Mouse (Mus musculus): ENCODE data around the gene BC005561. TPM values are rescaled to one million over a fixed set of nuclear protein-coding genes. Genes with fewer than 3 reads are reported as not detected.
A peak's percentile ranks its signal among the peaks of the same experiment; 100 is the strongest.

BC005561 gene
- polyA plus RNA-seq (2012; rRNA removed), result 1.1 and 1.4 TPM in 2 replicates

DNA sequence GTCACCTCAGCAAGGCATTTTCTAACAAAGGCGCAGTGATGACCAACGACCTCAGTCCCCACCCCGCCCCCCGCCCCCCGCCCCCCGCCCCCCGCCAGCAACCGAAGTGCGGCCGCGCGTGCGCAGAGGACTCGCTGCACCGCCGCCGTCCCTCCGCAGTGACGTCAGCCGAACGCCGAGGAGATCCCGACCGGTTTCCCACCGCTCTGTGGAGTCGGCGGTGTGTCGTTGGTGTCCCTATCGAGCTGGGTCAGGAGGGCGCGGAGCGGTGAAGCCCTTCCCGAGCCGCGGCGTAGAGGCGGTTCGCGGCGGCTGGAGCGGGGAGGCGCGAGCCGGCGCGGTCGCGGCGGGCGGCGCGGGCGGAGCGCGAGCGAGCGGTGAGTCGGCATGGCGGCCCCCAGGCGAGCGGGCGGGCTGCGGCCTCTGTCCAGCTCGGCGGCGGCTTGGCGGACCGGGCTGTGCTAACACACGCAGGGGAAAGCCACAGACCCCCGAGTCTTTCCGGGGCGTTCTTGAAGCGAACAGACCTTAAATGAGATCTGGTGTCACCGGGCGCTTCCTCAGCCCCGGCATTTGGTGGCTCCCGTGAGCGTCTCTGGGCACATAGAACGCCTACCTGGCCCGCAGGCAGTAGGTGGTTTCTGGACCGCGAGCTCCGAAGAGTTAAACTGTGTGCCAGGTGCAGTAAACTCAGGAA lies at the start of gene BC005561:
TSS of gene BC005561 (plus strand) at position 158 of the 697 bp plus-strand sequence.
- peak; percentile 90 for DNase-seq
- peaks cover 3% of the 10 kb centered on the region for H3K36me3 ChIP-seq (ENCODE audit: control insufficient read depth, insufficient read depth, low read length)
- H3K27ac ChIP-seq (ENCODE audit: insufficient read depth, low read depth, low read length), result peak within 1 kb of the TSS; percentile 95
- H3K4me3 ChIP-seq (ENCODE audit: insufficient read depth, low read depth, low read length), result peak within 1 kb of the TSS; percentile 98
- WGBS, result under 1% methylated on average over 83 of the region's 83 CpGs
- TF ChIP-seq POLR2A (IDR thresholded peaks at IDR 0.05; ENCODE audit: low read depth, low read length) (peak; percentile 16), CTCF (conservative IDR thresholded peaks at IDR 0.05; ENCODE audit: insufficient read depth, insufficient read length, low read depth, low read length) (no peak)
- H3K4me1 ChIP-seq (ENCODE audit: control insufficient read depth, insufficient read depth, low read length), result peaks cover 8% of the 10 kb centered on the region; the same call in 1 of the 2 replicates
- H3K27me3 ChIP-seq (replicated peaks; ENCODE audit: control insufficient read depth, insufficient read depth, low read length), result no peaks in the 10 kb centered on the region

DNA sequence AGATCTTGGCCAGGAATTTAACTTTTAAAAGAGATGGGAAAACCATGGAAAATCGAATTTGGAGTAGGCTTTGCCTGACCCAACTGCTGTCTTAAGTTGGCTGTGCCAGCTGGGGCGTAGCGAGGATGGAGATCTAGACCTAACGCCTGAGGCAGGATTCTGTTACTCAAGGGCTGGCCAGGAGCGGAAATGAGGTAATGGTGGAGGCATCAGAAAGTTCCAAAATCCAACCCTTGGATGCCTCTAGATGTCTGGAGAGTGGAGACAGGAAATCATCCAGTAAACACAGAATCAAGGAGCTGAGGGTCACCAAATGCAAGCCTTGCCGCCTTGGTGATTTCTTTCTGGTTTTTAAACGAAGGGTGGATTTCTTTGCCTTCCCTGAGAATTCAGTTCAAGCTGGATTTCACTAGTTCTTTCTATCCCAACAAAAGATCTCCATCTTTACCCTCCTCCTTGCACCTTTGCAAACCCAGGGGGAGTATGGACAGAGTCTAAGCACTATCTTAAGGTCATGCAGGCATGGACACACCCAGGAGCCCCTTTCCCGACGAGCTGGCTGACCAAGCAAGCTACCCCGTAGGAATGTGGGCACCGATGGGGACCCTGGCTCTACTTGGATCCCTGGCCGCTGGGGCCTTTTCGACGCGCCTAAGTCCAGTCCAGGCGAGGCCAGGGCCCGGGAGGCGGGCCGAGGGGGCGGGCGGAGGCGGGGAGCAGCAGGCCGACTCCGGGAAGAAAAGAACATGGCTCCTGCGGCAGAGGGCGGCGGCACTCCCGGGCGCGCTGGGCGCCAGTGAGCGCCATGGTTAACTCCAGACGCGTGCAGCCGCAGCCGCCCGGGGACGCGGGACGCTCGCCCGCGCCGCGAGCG lies 49.1 kb upstream of the BC005561 start, which contains the start of gene Pkd2:
TSS of gene Pkd2 (plus strand) at position 619 of the 874 bp plus-strand sequence.
- Histone ChIP-seq H3K36me3 (ENCODE audit: control insufficient read depth, insufficient read depth, low read length) (no peaks in the 10 kb centered on the region), H3K27me3 (replicated peaks; ENCODE audit: control insufficient read depth, insufficient read depth, low read length) (no peaks in the 10 kb centered on the region), H3K4me3 (ENCODE audit: insufficient read depth, low read depth, low read length) (peak within 1 kb of the TSS; percentile 92), H3K4me1 (ENCODE audit: control insufficient read depth, insufficient read depth, low read length) (peaks cover 19% of the 10 kb centered on the region), H3K27ac (ENCODE audit: insufficient read depth, low read depth, low read length) (peak within 1 kb of the TSS; percentile 98)
- DNase-seq, result peak; percentile 92
- 7% methylated on average over 46 of the region's 46 CpGs for WGBS
- no peak for TF ChIP-seq CTCF (conservative IDR thresholded peaks at IDR 0.05; ENCODE audit: insufficient read depth, insufficient read length, low read depth, low read length)
- TF ChIP-seq POLR2A (IDR thresholded peaks at IDR 0.05; ENCODE audit: low read depth, low read length), result peak; percentile 64

DNA sequence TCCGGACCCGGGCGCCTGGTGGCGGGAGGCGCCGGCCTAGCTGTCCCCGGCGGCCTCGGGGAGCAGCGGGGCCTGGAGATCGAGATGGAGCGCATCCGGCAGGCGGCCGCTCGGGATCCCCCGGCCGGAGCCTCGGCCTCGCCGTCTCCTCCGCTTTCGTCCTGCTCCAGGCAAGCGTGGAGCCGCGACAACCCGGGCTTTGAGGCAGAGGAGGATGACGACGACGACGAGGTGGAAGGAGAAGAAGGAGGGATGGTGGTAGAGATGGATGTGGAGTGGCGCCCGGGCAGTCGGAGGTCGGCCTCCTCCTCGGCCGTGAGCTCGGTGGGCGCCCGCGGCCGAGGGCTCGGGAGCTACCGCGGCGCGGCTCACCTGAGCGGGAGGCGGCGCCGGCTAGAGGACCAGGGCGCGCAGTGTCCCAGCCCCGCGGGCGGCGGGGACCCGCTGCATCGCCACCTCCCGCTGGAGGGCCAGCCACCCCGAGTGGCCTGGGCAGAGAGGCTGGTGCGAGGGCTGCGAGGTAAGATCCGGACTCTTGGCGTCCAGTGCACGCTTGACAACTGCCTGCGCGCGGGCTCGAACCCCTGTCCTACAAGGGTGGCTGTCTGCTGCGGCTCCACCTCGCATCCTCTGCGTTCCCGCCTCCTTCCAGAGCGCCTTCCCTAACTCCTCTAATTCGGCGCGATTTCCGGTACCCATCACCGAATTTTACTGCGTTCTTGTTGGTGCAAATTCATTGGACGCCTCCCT lies 48.3 kb upstream of the BC005561 start:
- H3K4me1 ChIP-seq (ENCODE audit: control insufficient read depth, insufficient read depth, low read length), result peaks cover 25% of the 10 kb centered on the region

DNA sequence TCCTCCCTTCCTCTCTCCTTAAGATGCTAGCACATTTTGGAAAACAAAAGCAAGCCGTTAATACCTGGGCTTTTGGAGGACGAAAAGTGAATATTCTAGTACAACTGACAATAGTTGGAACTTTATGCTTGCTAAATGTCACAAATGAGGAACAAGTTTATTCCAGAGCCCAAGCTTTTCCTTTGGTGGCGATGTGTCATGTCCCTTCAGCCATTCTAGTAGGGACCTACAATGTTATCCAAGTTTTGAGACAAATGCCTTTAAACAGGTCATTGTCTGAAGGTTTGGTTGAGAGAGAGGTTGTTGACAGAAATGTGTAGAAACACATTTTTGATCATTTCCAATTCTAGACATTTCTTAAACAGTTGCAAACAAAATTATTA lies 47.7 kb upstream of the BC005561 start:
- Histone ChIP-seq H3K4me1 (ENCODE audit: control insufficient read depth, insufficient read depth, low read length) (peaks cover 25% of the 10 kb centered on the region), H3K4me3 (ENCODE audit: insufficient read depth, low read depth, low read length) (peak overlapping the region; percentile 92), H3K27ac (ENCODE audit: insufficient read depth, low read depth, low read length) (peak overlapping the region; percentile 98), H3K36me3 (ENCODE audit: control insufficient read depth, insufficient read depth, low read length) (no peaks in the 10 kb centered on the region; the same call in 1 of the 2 replicates), H3K27me3 (replicated peaks; ENCODE audit: control insufficient read depth, insufficient read depth, low read length) (no peaks in the 10 kb centered on the region)
- 2% methylated on average over 3 of the region's 3 CpGs for WGBS
- TF ChIP-seq CTCF (conservative IDR thresholded peaks at IDR 0.05; ENCODE audit: insufficient read depth, insufficient read length, low read depth, low read length) (no peak), POLR2A (IDR thresholded peaks at IDR 0.05; ENCODE audit: low read depth, low read length) (no peak)
- no peak for DNase-seq

More for the DNA sequence above, 48.3 kb upstream of the BC005561 start:
- under 1% methylated on average over 80 of the region's 82 CpGs for WGBS
- Histone ChIP-seq H3K36me3 (ENCODE audit: control insufficient read depth, insufficient read depth, low read length) (no peaks in the 10 kb centered on the region; the same call in 1 of the 2 replicates), H3K27ac (ENCODE audit: insufficient read depth, low read depth, low read length) (peak overlapping the region; percentile 98), H3K27me3 (replicated peaks; ENCODE audit: control insufficient read depth, insufficient read depth, low read length) (no peaks in the 10 kb centered on the region), H3K4me3 (ENCODE audit: insufficient read depth, low read depth, low read length) (peak overlapping the region; percentile 92)
- TF ChIP-seq POLR2A (IDR thresholded peaks at IDR 0.05; ENCODE audit: low read depth, low read length) (no peak), CTCF (conservative IDR thresholded peaks at IDR 0.05; ENCODE audit: insufficient read depth, insufficient read length, low read depth, low read length) (no peak)
- peak; percentile 83 for DNase-seq

- peak; percentile 74 for DNase-seq
These were observed 47.3 kb upstream of the BC005561 start for GRCm38 (mm10) chr5:104460856-104461255.

GRCm38 (mm10) chr5:104465279-104465678 lies 42.9 kb upstream of the BC005561 start:
- WGBS, result 35% methylated on average over 8 of the region's 8 CpGs
- H3K4me1 ChIP-seq (ENCODE audit: control insufficient read depth, insufficient read depth, low read length), result peaks cover 20% of the 10 kb centered on the region
- DNase-seq, result peak; percentile 67
- H3K4me3 ChIP-seq (ENCODE audit: insufficient read depth, low read depth, low read length), result no peak overlapping the region
- H3K27me3 ChIP-seq (replicated peaks; ENCODE audit: control insufficient read depth, insufficient read depth, low read length), result no peaks in the 10 kb centered on the region
- TF ChIP-seq POLR2A (IDR thresholded peaks at IDR 0.05; ENCODE audit: low read depth, low read length) (no peak), CTCF (conservative IDR thresholded peaks at IDR 0.05; ENCODE audit: insufficient read depth, insufficient read length, low read depth, low read length) (no peak)
- H3K36me3 ChIP-seq (ENCODE audit: control insufficient read depth, insufficient read depth, low read length), result peaks cover 7% of the 10 kb centered on the region
- H3K27ac ChIP-seq (ENCODE audit: insufficient read depth, low read depth, low read length), result peak overlapping the region; percentile 78

More at GRCm38 (mm10) chr5:104460856-104461255, 47.3 kb upstream of the BC005561 start:
- 2% methylated on average over 7 of the region's 7 CpGs for WGBS
- peak overlapping the region; percentile 81 for H3K27ac ChIP-seq (ENCODE audit: insufficient read depth, low read depth, low read length)
- peaks cover 25% of the 10 kb centered on the region for H3K4me1 ChIP-seq (ENCODE audit: control insufficient read depth, insufficient read depth, low read length)
- no peaks in the 10 kb centered on the region; the same call in 1 of the 2 replicates for H3K36me3 ChIP-seq (ENCODE audit: control insufficient read depth, insufficient read depth, low read length)
- no peak for TF ChIP-seq CTCF (conservative IDR thresholded peaks at IDR 0.05; ENCODE audit: insufficient read depth, insufficient read length, low read depth, low read length)
- no peak for TF ChIP-seq POLR2A (IDR thresholded peaks at IDR 0.05; ENCODE audit: low read depth, low read length)
- H3K4me3 ChIP-seq (ENCODE audit: insufficient read depth, low read depth, low read length), result peak overlapping the region; percentile 23
- H3K27me3 ChIP-seq (replicated peaks; ENCODE audit: control insufficient read depth, insufficient read depth, low read length), result no peaks in the 10 kb centered on the region
